ENCODE assay signal across 26 mouse cellular contexts in the genomic region with DNA sequence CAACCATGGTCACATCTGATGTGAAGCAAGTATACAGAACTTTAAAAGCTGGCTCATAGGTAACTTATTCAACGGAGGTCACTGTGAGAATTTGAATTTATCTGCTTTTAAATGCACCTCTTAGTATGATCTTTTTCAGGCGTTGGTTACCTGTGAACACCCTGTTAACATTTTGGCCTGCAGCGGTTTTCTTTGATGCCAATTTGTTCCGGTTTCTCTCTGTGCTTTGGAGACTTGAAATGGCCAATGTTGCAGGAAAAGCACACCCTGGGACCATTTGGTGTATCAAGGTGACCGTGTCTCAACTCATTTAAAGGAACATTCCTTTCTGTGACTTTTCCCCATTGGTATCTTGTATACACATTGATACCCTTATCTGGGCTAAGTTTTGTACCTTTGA. TPM values are rescaled to one million over a fixed set of nuclear protein-coding genes. Genes with fewer than 3 reads are reported as not detected.
DNase-seq lines count a peak whose midpoint lies in the region; ATAC-seq and TF ChIP-seq lines count a peak whose summit lies in the region.
"Had no signal": no experiment of that assay in that cellular context is flagged by ENCODE, and none has a peak within 500 bp of the region (broad histone marks: within the 10 kb centered on the region; RNA-seq: fewer than 3 reads in every experiment).

No protein-coding gene starts in this region.

- WGBS in kidney, adult 2 months = 68% methylated on average over 5 of the region's 5 CpGs
- 76% methylated on average over 5 of the region's 5 CpGs for WGBS in stomach, embryonic 14.5 days
- 64% methylated on average over 5 of the region's 5 CpGs for WGBS in stomach, postnatal 0 days
- 66% methylated on average over 5 of the region's 5 CpGs for WGBS in stomach, embryonic 16.5 days

- 0 out of 2 replicates have a peak, but pooled peaks have one; percentile 42 for ATAC-seq in stomach, embryonic 14.5 days (ENCODE audit: insufficient number of reproducible peaks, insufficient read depth, low FRiP score, low read depth)
- ATAC-seq in stomach, postnatal 0 days (ENCODE audit: low FRiP score, low TSS enrichment) = no peak
- ATAC-seq in stomach, embryonic 16.5 days (ENCODE audit: insufficient read depth, low FRiP score) = no peak
- ATAC-seq: activated CD4-positive, CD25-positive, alpha-beta regulatory T cell, adult 4 months; forebrain, embryonic 13.5 days; forebrain, embryonic 16.5 days; hindbrain, postnatal 0 days had no signal

- no peak for TF ChIP-seq POLR2A in kidney, adult 2 months (IDR thresholded peaks at IDR 0.05; ENCODE audit: low read depth, low read length)

- no peaks in the 10 kb centered on the region; the same call in 1 of the 2 replicates for H3K4me1 ChIP-seq in kidney, adult 2 months (ENCODE audit: control insufficient read depth, insufficient read depth, low read length)
- H3K4me1 ChIP-seq in stomach, embryonic 14.5 days (ENCODE audit: control insufficient read depth, insufficient read depth, low read length) = no peaks in the 10 kb centered on the region
- no peaks in the 10 kb centered on the region for H3K4me1 ChIP-seq in stomach, postnatal 0 days (replicated peaks; ENCODE audit: control insufficient read depth, insufficient read depth)
- no peaks in the 10 kb centered on the region for H3K4me1 ChIP-seq in stomach, embryonic 16.5 days (ENCODE audit: control insufficient read depth, insufficient read depth, low read length)
- H3K4me1 ChIP-seq: forebrain, embryonic 10.5 days; heart, embryonic 10.5 days; heart, embryonic 13.5 days had no signal

- TF ChIP-seq EP300 in stomach, postnatal 0 days (optimal IDR thresholded peaks at IDR 0.05) = no peak

- H3K9me3 ChIP-seq in stomach, embryonic 14.5 days (ENCODE audit: control insufficient read depth, low read depth, low read length) = no peaks in the 10 kb centered on the region
- H3K9me3 ChIP-seq in stomach, postnatal 0 days (ENCODE audit: control insufficient read depth, low read length) = no peaks in the 10 kb centered on the region
- no peaks in the 10 kb centered on the region for H3K9me3 ChIP-seq in stomach, embryonic 16.5 days (replicated peaks; ENCODE audit: control insufficient read depth, low read length)
- H3K9me3 ChIP-seq: forebrain, embryonic 10.5 days; forebrain, embryonic 13.5 days; heart, embryonic 10.5 days; heart, embryonic 13.5 days had no signal

- no peak overlapping the region for H3K9ac ChIP-seq in stomach, embryonic 14.5 days (replicated peaks; ENCODE audit: low read depth, low read length)
- no peak overlapping the region for H3K9ac ChIP-seq in stomach, postnatal 0 days (ENCODE audit: low read length)
- no peak overlapping the region for H3K9ac ChIP-seq in stomach, embryonic 16.5 days (ENCODE audit: low read length)
- H3K9ac ChIP-seq: forebrain, embryonic 13.5 days; heart, embryonic 13.5 days; hindbrain, embryonic 14.5 days had no signal

- no peaks in the 10 kb centered on the region for H3K27me3 ChIP-seq in kidney, adult 2 months (replicated peaks; ENCODE audit: control insufficient read depth, insufficient read depth, low read length)
- H3K27me3 ChIP-seq in stomach, embryonic 14.5 days (ENCODE audit: control insufficient read depth, insufficient read depth, low read length) = no peaks in the 10 kb centered on the region
- H3K27me3 ChIP-seq in stomach, postnatal 0 days (ENCODE audit: control insufficient read depth, insufficient read depth, low read length) = no peaks in the 10 kb centered on the region
- no peaks in the 10 kb centered on the region for H3K27me3 ChIP-seq in stomach, embryonic 16.5 days (ENCODE audit: control insufficient read depth, insufficient read depth, low read length)
- H3K27me3 ChIP-seq: forebrain, embryonic 13.5 days had no signal

- peak; percentile 31 for DNase-seq in heart, adult 11 months
- DNase-seq in heart, adult 9 months (ENCODE audit: low spot score in 2 of 2) = no peak
- DNase-seq in kidney, adult 2 months = peak; percentile 74
- DNase-seq in kidney, postnatal 10 days = no peak
- no peak for DNase-seq in stomach, postnatal 0 days (ENCODE audit: low spot score)
- no peak for DNase-seq in cerebellum, postnatal 10 days
- DNase-seq: adrenal gland, postnatal 10 days; adrenal gland, postnatal 36 days; cerebellum, adult 18-20 months; cerebellum, adult 9-10 months; cerebellum, postnatal 36 days; gastrocnemius, postnatal 10 days; gastrocnemius, postnatal 36 days; heart, adult 18-20 months; heart, postnatal 14 days; heart, postnatal 4 days had no signal

- no peaks in the 10 kb centered on the region for H3K36me3 ChIP-seq in kidney, adult 2 months (ENCODE audit: control insufficient read depth, insufficient read depth, low read length)
- H3K36me3 ChIP-seq in stomach, embryonic 14.5 days (ENCODE audit: control insufficient read depth, insufficient read depth, low read length) = no peaks in the 10 kb centered on the region
- no peaks in the 10 kb centered on the region for H3K36me3 ChIP-seq in stomach, postnatal 0 days (ENCODE audit: control insufficient read depth, insufficient read depth, low read length)
- H3K36me3 ChIP-seq in stomach, embryonic 16.5 days (ENCODE audit: control insufficient read depth, insufficient read depth, low read length) = no peaks in the 10 kb centered on the region
- H3K36me3 ChIP-seq: forebrain, embryonic 10.5 days; heart, embryonic 10.5 days; heart, embryonic 13.5 days had no signal

- H3K27ac ChIP-seq in kidney, adult 2 months (ENCODE audit: insufficient read depth, low read depth, low read length) = peak overlapping the region; percentile 62; the same call in 1 of the 2 replicates
- H3K27ac ChIP-seq in stomach, embryonic 14.5 days (ENCODE audit: low read length) = no peak overlapping the region
- H3K27ac ChIP-seq in stomach, postnatal 0 days (replicated peaks) = no peak overlapping the region
- 0 out of 2 replicates have a peak overlapping the region, but pooled peaks have one; percentile 1 for H3K27ac ChIP-seq in stomach, embryonic 16.5 days (ENCODE audit: low read length)
- H3K27ac ChIP-seq: forebrain, embryonic 10.5 days; forebrain, embryonic 13.5 days; heart, embryonic 10.5 days; heart, embryonic 13.5 days; hindbrain, embryonic 14.5 days; hindbrain, postnatal 0 days had no signal

- no peak overlapping the region for H3K4me3 ChIP-seq in kidney, adult 2 months (ENCODE audit: insufficient read depth, low read depth, low read length)
- no peak overlapping the region for H3K4me3 ChIP-seq in stomach, embryonic 14.5 days (ENCODE audit: low read depth, low read length)
- no peak overlapping the region for H3K4me3 ChIP-seq in stomach, postnatal 0 days (ENCODE audit: low read depth, low read length)
- H3K4me3 ChIP-seq in stomach, embryonic 16.5 days (replicated peaks; ENCODE audit: low read length) = no peak overlapping the region
- H3K4me3 ChIP-seq: forebrain, embryonic 10.5 days; forebrain, embryonic 13.5 days; heart, embryonic 10.5 days; heart, embryonic 13.5 days had no signal

- no peak for TF ChIP-seq CTCF in kidney, adult 2 months (conservative IDR thresholded peaks at IDR 0.05; ENCODE audit: insufficient read depth, insufficient read length, low read depth, low read length)
- TF ChIP-seq CTCF in stomach, postnatal 0 days (IDR thresholded peaks at IDR 0.05; ENCODE audit: low read depth) = no peak

- no peak overlapping the region for H3K4me2 ChIP-seq in stomach, embryonic 14.5 days (replicated peaks; ENCODE audit: low read depth, low read length)
- no peak overlapping the region for H3K4me2 ChIP-seq in stomach, postnatal 0 days (replicated peaks; ENCODE audit: low read depth)
- no peak overlapping the region for H3K4me2 ChIP-seq in stomach, embryonic 16.5 days (ENCODE audit: low read depth, low read length)
- H3K4me2 ChIP-seq: forebrain, embryonic 13.5 days; heart, embryonic 13.5 days; hindbrain, embryonic 14.5 days had no signal

RNA-seq across cellular contexts. Expression of a gene that starts 46.0 kb away (rescaled TPM):
- 37.3 and 39.1 TPM in 2 replicates for polyA plus RNA-seq in kidney, adult 2 months (2012; rRNA removed)
- polyA plus RNA-seq in stomach, embryonic 14.5 days (2014; fragmentation: Nextera tagmentation; extraction: Ambion mirVana) = 44.4 and 46.1 TPM in 2 replicates
- polyA plus RNA-seq in stomach, postnatal 0 days (2015; fragmentation: Nextera tagmentation; extraction: Ambion mirVana) = 16.0 and 16.8 TPM in 2 replicates
- 37.7 TPM in 2 replicates for polyA plus RNA-seq in stomach, embryonic 16.5 days (2015; fragmentation: Nextera tagmentation; extraction: Ambion mirVana)

Comparison
In these comparisons a context has a peak if more than half of its experiments do, and no peak if none do; other contexts are left out.
1. DNase-seq: peak in heart, adult 11 months (single experiment) and kidney, adult 2 months (single experiment); none in heart, adult 9 months (0 of 2), kidney, postnatal 10 days (single experiment), stomach, postnatal 0 days (single experiment) and cerebellum, postnatal 10 days (0 of 2).
2. H3K27ac ChIP-seq: peak in kidney, adult 2 months (single experiment) and stomach, embryonic 16.5 days (single experiment); none in stomach, embryonic 14.5 days (single experiment) and stomach, postnatal 0 days (single experiment).